Mouse (Mus musculus) stomach, postnatal 0 days (tissue): ENCODE data around the gene Pir.

Experiments used
- CTCF ChIP-seq: IDR thresholded peaks from 2 replicates; pipeline ENCODE4 v1.5.1; 2016; ENCODE audit warnings: antibody characterized with exemption, low read depth, mild to moderate bottlenecking, moderate library complexity
- EP300 ChIP-seq: optimal IDR thresholded peaks from 2 replicates; pipeline ENCODE3; 2016; ENCODE audit warnings: antibody characterized with exemption

- TF ChIP-seq EP300 (no peak), CTCF (no peak)
Observed at GRCm38 (mm10) chrX:164379721-164380120, 110.5 kb downstream of the Pir start.
